Mouse (Mus musculus) layer of hippocampus, adult 11-12 months (tissue): ENCODE data around the gene Slc38a7.
A peak's percentile ranks its signal among the peaks of the same experiment; 100 is the strongest.
"Not testable (repeated sequence)": the region's sequence is repeated elsewhere in the genome, so short reads cannot be mapped to it uniquely, and the experiment has no call there.

ENCODE experiments used
- DNase-seq: peaks from one replicate; pipeline ENCODE4 v3.0.0; 2022; ENCODE audit warnings: low spot score

Gene Slc38a7

GRCm38 (mm10) chr8:95853102-95853843 lies at the start of gene Slc38a7:
Gene Slc38a7 (minus strand): TSS chr8:95853539.
- DNase-seq = peak; percentile 86

- DNase-seq = no peak
These were observed 48.5 kb upstream of the Slc38a7 start for GRCm38 (mm10) chr8:95901864-95902263.

GRCm38 (mm10) chr8:95893701-95894100 lies 40.4 kb upstream of the Slc38a7 start:
- DNase-seq = no peak

GRCm38 (mm10) chr8:95888285-95889136 lies 35.2 kb upstream of the Slc38a7 start, which contains the start of gene Got2:
Gene Got2 (minus strand): TSS chr8:95888547.
- peak; percentile 89 for DNase-seq

GRCm38 (mm10) chr8:95887578-95888284 lies 34.4 kb upstream of the Slc38a7 start:
- peak; percentile 86 for DNase-seq

- peak; percentile 37 for DNase-seq
These were observed 33.6 kb upstream of the Slc38a7 start for GRCm38 (mm10) chr8:95886647-95887577.

GRCm38 (mm10) chr8:95885966-95886365 lies 32.6 kb upstream of the Slc38a7 start:
- no peak for DNase-seq

GRCm38 (mm10) chr8:95885271-95885841 lies 32.0 kb upstream of the Slc38a7 start:
- DNase-seq = no peak

GRCm38 (mm10) chr8:95884491-95884890 lies 31.2 kb upstream of the Slc38a7 start:
- DNase-seq = no peak

- no peak for DNase-seq
These were observed 28.9 kb upstream of the Slc38a7 start for GRCm38 (mm10) chr8:95882191-95882590.

- no peak for DNase-seq
These were observed 28.2 kb upstream of the Slc38a7 start for GRCm38 (mm10) chr8:95881576-95881975.

- no peak for DNase-seq
These were observed 26.5 kb upstream of the Slc38a7 start for GRCm38 (mm10) chr8:95879823-95880222.

- peak; percentile 35 for DNase-seq
These were observed 25.0 kb upstream of the Slc38a7 start for GRCm38 (mm10) chr8:95878176-95878962.

- DNase-seq = no peak
These were observed 21.9 kb upstream of the Slc38a7 start for GRCm38 (mm10) chr8:95875270-95875669.

GRCm38 (mm10) chr8:95871690-95872089 lies 18.4 kb upstream of the Slc38a7 start:
- DNase-seq = no peak

GRCm38 (mm10) chr8:95864851-95865250 lies 11.5 kb upstream of the Slc38a7 start:
- DNase-seq = not testable (repeated sequence)

- not testable (repeated sequence) for DNase-seq
These were observed 10.6 kb upstream of the Slc38a7 start for GRCm38 (mm10) chr8:95863761-95864440.

GRCm38 (mm10) chr8:95854174-95854573 lies 835 bp upstream of the Slc38a7 start:
- DNase-seq = no peak

GRCm38 (mm10) chr8:95852290-95852689 lies 1.0 kb downstream of the Slc38a7 start:
- peak; percentile 22 for DNase-seq
